In genomic region chr1:136952609-136953311, GRCm38 (mm10) we compare ENCODE assay signal across 9 mouse cellular contexts. TPM values are rescaled to one million over a fixed set of nuclear protein-coding genes. Genes with fewer than 3 reads are reported as not detected.
DNase-seq lines count a peak whose midpoint lies in the region; ATAC-seq and TF ChIP-seq lines count a peak whose summit lies in the region.
"Had no signal": no experiment of that assay in that cellular context is flagged by ENCODE, and none has a peak within 500 bp of the region (broad histone marks: within the 10 kb centered on the region; RNA-seq: fewer than 3 reads in every experiment).

No protein-coding gene starts in this region.

- no peak for ATAC-seq in intestine, embryonic 14.5 days (replicated peaks; ENCODE audit: low FRiP score, low TSS enrichment, low read depth)
- ATAC-seq in midbrain, embryonic 14.5 days (ENCODE audit: low FRiP score, low TSS enrichment): no peak
- no peak for ATAC-seq in megakaryocyte-erythroid progenitor cell, adult 5-6 weeks (replicated peaks; ENCODE audit: low FRiP score, low TSS enrichment, poor library complexity, severe bottlenecking)

- TF ChIP-seq CTCF in testis, adult 2 months (IDR thresholded peaks at IDR 0.05; ENCODE audit: control insufficient read depth, insufficient read depth, insufficient replicate concordance, low read depth, low read length): no peak

- H3K27me3 ChIP-seq in testis, adult 2 months (ENCODE audit: control insufficient read depth, insufficient read depth, low read length): no peaks in the 10 kb centered on the region; the same call in 1 of the 2 replicates
- peaks cover 100% of the 10 kb centered on the region for H3K27me3 ChIP-seq in forebrain, embryonic 10.5 days (ENCODE audit: poor library complexity, severe bottlenecking)
- H3K27me3 ChIP-seq in intestine, embryonic 14.5 days (replicated peaks; ENCODE audit: control insufficient read depth, insufficient read depth, low read length): peaks cover 79% of the 10 kb centered on the region
- H3K27me3 ChIP-seq in midbrain, embryonic 14.5 days (ENCODE audit: control insufficient read depth, insufficient read depth, low read length): peaks cover 92% of the 10 kb centered on the region

- no peak overlapping the region for H3K27ac ChIP-seq in testis, adult 2 months (ENCODE audit: control insufficient read depth, insufficient read depth, low read depth, low read length)
- no peak overlapping the region for H3K27ac ChIP-seq in forebrain, embryonic 10.5 days
- H3K27ac ChIP-seq in intestine, embryonic 14.5 days (ENCODE audit: low read depth): no peak overlapping the region; the same call in 1 of the 2 replicates
- H3K27ac ChIP-seq in midbrain, embryonic 14.5 days (replicated peaks; ENCODE audit: low read depth, low read length): no peak overlapping the region

- DNase-seq in testis, postnatal 10 days (ENCODE audit: low spot score): no peak
- peak; percentile 57 for DNase-seq in forebrain, embryonic 10.5 days (ENCODE audit: extremely low spot score, low spot score)
- DNase-seq in intestine, embryonic 14.5 days (ENCODE audit: low spot score): peak; percentile 78
- DNase-seq in midbrain, embryonic 14.5 days: peak; percentile 55
- DNase-seq in urinary bladder, adult 2 months (ENCODE audit: low spot score): no peak
- DNase-seq in layer of hippocampus, adult 9-10 months (ENCODE audit: low spot score): no peak

- peaks cover 4% of the 10 kb centered on the region; the same call in 1 of the 2 replicates for H3K9me3 ChIP-seq in forebrain, embryonic 10.5 days
- no peaks in the 10 kb centered on the region for H3K9me3 ChIP-seq in intestine, embryonic 14.5 days (ENCODE audit: control insufficient read depth, low read length)
- no peaks in the 10 kb centered on the region for H3K9me3 ChIP-seq in midbrain, embryonic 14.5 days (ENCODE audit: control insufficient read depth, low read length)

- peak overlapping the region; percentile 31; the same call in 1 of the 2 replicates for H3K9ac ChIP-seq in intestine, embryonic 14.5 days (ENCODE audit: low read length)
- H3K9ac ChIP-seq in midbrain, embryonic 14.5 days (replicated peaks; ENCODE audit: low read length): no peak overlapping the region

- H3K4me3 ChIP-seq in testis, adult 2 months (ENCODE audit: control insufficient read depth, low read depth, low read length): peak overlapping the region; percentile 65
- H3K4me3 ChIP-seq in forebrain, embryonic 10.5 days: peak overlapping the region; percentile 48
- peak overlapping the region; percentile 36 for H3K4me3 ChIP-seq in intestine, embryonic 14.5 days (ENCODE audit: low read depth, low read length)
- peak overlapping the region; percentile 19 for H3K4me3 ChIP-seq in midbrain, embryonic 14.5 days (replicated peaks; ENCODE audit: low read depth, low read length)

- H3K4me1 ChIP-seq in testis, adult 2 months (ENCODE audit: control insufficient read depth, insufficient read depth, low read length): peaks cover 17% of the 10 kb centered on the region
- H3K4me1 ChIP-seq in forebrain, embryonic 10.5 days: peaks cover 43% of the 10 kb centered on the region
- peaks cover 6% of the 10 kb centered on the region; the same call in 1 of the 2 replicates for H3K4me1 ChIP-seq in intestine, embryonic 14.5 days (replicated peaks; ENCODE audit: control insufficient read depth, insufficient read depth, low read length)
- peaks cover 27% of the 10 kb centered on the region for H3K4me1 ChIP-seq in midbrain, embryonic 14.5 days (ENCODE audit: control insufficient read depth, insufficient read depth, low read length)

- H3K4me2 ChIP-seq in intestine, embryonic 14.5 days (ENCODE audit: low read length): peak overlapping the region; percentile 47
- peak overlapping the region; percentile 48 for H3K4me2 ChIP-seq in midbrain, embryonic 14.5 days (ENCODE audit: low read length)

- TF ChIP-seq POLR2A in testis, adult 2 months (IDR thresholded peaks at IDR 0.05; ENCODE audit: control insufficient read depth, low read depth, low read length): no peak

- WGBS in forebrain, embryonic 10.5 days: under 1% methylated on average over 39 of the region's 39 CpGs
- WGBS in intestine, embryonic 14.5 days: 2% methylated on average over 39 of the region's 39 CpGs
- WGBS in midbrain, embryonic 14.5 days: under 1% methylated on average over 39 of the region's 39 CpGs

- no peaks in the 10 kb centered on the region for H3K36me3 ChIP-seq in testis, adult 2 months (ENCODE audit: control insufficient read depth, insufficient read depth, low read length)
- no peaks in the 10 kb centered on the region for H3K36me3 ChIP-seq in forebrain, embryonic 10.5 days (replicated peaks)
- H3K36me3 ChIP-seq in intestine, embryonic 14.5 days (ENCODE audit: control insufficient read depth, insufficient read depth, low read length): no peaks in the 10 kb centered on the region
- H3K36me3 ChIP-seq in midbrain, embryonic 14.5 days (ENCODE audit: control insufficient read depth, insufficient read depth, low read length): no peaks in the 10 kb centered on the region

RNA-seq across cellular contexts. Expression of gene Nr5a2, which starts 7.5 kb away (rescaled TPM):
- 0.22 and 0.35 TPM in 2 replicates for polyA plus RNA-seq in testis, adult 2 months (2012; rRNA removed)
- polyA plus RNA-seq in forebrain, embryonic 10.5 days (2016; fragmentation: Nextera tagmentation; extraction: Ambion mirVana): 0.20 and 0.24 TPM in 2 replicates
- 7.3 and 10.0 TPM in 2 replicates for polyA plus RNA-seq in intestine, embryonic 14.5 days (2014; fragmentation: Nextera tagmentation; extraction: Ambion mirVana)
- polyA plus RNA-seq in midbrain, embryonic 14.5 days (2014; fragmentation: Nextera tagmentation; extraction: Ambion mirVana): 1.6 and 1.7 TPM in 2 replicates
- 1.1 and 1.3 TPM in 2 replicates for polyA plus RNA-seq in urinary bladder, adult 2 months (2012; rRNA removed)
- not detected in 2 replicates for total RNA-seq in megakaryocyte-erythroid progenitor cell, adult 5-6 weeks (2014; fragmentation: Nextera tagmentation)
- not detected in 2 replicates for total RNA-seq in megakaryocyte-erythroid progenitor cell, adult 5-6 weeks (2017)
- polyA plus RNA-seq: cortical plate, adult 2 months had no signal

Comparison
In these comparisons a context has a peak if more than half of its experiments do, and no peak if none do; other contexts are left out.
1. DNase-seq: peak in forebrain, embryonic 10.5 days (single experiment), intestine, embryonic 14.5 days (single experiment) and midbrain, embryonic 14.5 days (single experiment); none in testis, postnatal 10 days (single experiment), urinary bladder, adult 2 months (single experiment) and layer of hippocampus, adult 9-10 months (single experiment).
2. Peak in every context shown above with its lines, with median percentiles within 50 percentile points of each other: H3K4me3 ChIP-seq.